Mouse (Mus musculus) subcutaneous adipose tissue, adult 2 months (tissue): ENCODE measurements around the gene Atp2b1. TPM values are rescaled to one million over a fixed set of nuclear protein-coding genes. Genes with fewer than 3 reads are reported as not detected.

Experiments
- polyA plus RNA-seq: library from polyadenylated mRNA; depleted of rRNA; stranded (reverse); fragments of >200 nt; gene quantifications from 2 replicates; pipeline ENCODE4 v1.2.3, GENCODE M21; 2012; ENCODE audit warnings: low replicate concordance; rRNA removed

Gene Atp2b1
- 10.8 and 32.0 TPM in 2 replicates for polyA plus RNA-seq

DNA sequence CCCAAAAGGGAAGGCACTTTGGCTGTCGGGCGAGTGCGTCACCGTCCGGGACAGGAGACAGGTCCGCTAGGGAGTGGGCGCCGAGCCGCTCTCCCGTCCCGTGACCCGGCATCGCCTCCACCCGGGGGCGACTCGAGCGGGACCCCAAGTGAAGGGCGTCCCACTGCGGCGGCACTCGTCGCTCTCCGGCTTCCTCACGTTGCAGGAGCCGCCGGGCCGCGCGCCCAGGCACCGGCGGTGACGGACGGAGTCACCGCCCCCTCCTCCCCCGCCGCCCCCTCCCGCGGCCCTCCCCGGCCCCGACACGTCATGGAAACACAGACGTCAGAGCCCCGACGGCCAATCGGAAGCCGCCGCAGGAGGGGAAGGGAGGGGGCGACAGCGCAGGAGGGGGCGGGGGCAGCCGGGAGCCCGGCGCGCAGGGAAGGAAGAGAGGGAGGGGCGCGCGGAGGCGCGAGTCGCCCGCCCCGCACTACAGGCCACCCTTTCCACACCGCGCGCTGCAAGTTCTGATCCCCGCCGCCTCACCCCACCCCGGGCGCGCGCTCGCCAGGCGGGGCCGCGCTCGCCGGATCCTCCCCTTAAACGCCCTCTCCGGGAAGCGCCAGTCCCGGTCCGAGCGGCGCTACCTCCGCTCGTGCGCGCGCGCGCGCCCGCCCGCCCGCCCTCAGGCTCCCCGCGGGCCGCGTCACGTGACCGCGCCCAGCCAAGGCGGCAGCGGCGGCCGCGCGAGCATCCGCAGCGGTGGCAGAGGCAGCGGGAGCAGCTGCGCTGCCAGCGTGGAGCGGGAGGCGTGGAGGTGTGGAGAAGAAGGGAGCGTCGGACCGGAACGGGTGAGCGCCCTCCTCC is at the start of gene Atp2b1:
Gene Atp2b1, plus strand, starts transcription at position 446 of the 849 bp plus-strand sequence.

Other genes starting within 250 kb of the Atp2b1 start
- gene Poc1b, start 192.6 kb downstream of the Atp2b1 start, polyA plus RNA-seq, result 5.9 and 11.0 TPM in 2 replicates
- 2.0 and 4.6 TPM in 2 replicates for gene Galnt4, start 193.8 kb downstream of the Atp2b1 start, polyA plus RNA-seq
- not detected in 2 replicates for gene Phxr2, start 211.9 kb downstream of the Atp2b1 start, polyA plus RNA-seq